Mouse (Mus musculus): ENCODE measurements around the gene Fev.

DNA sequence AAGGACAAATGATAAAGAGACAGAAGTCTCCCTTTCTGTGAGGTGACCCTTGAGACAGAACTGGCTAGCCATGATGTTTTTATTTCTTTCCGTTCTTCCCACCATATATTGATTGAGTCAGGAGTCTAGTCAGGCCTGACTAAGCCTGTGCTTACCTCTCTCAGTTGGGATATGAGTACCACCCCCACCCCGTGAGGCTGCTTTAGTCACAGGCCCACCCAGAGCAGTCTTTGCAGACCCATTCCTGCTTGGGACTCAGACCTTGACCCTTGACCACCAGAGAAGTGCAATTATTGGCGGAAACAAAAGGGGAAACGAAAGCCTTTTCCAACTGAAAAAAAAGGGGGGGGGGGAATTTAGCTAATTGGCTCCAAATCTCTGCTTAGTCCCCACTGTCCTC is 27.5 kb downstream of the Fev start:
- TF ChIP-seq CTCF (IDR thresholded peaks at IDR 0.05; ENCODE audit: low read depth, low read length) (no peak), POLR2A (IDR thresholded peaks at IDR 0.05; ENCODE audit: insufficient read depth, low read length) (no peak)

Data from ES-Bruce4 (cell line).